Mouse (Mus musculus) hindbrain, embryonic 15.5 days (tissue): Measurements from ENCODE around the gene Fastkd2. TPM values are rescaled to one million over a fixed set of nuclear protein-coding genes. Genes with fewer than 3 reads are reported as not detected.

ENCODE experiments used
- ATAC-seq: fragments of 200-750 bp; cut with Nextera tagmentation; 2 replicates; pipeline ENCODE4 v1.8.0; 2017; ENCODE audit warnings: low read depth, moderate number of reproducible peaks, moderate TSS enrichment; ENCODE audit not compliant: low FRiP score
- H3K27ac ChIP-seq: fragments of 300-500 bp; sonication (generic); replicated peaks from 2 replicates; pipeline ENCODE4 v1.5.1; 2015; ENCODE audit warnings: mild to moderate bottlenecking, inconsistent platforms
- H3K27me3 ChIP-seq: fragments of 300-500 bp; sonication (generic); 2 replicates; pipeline ENCODE4 v1.6.1; 2015; ENCODE audit warnings: control low read depth, inconsistent platforms
- H3K36me3 ChIP-seq: fragments of 300-500 bp; sonication (generic); 2 replicates; pipeline ENCODE4 v1.6.1; 2015; ENCODE audit warnings: control low read depth, inconsistent platforms
- H3K4me1 ChIP-seq: fragments of 300-500 bp; sonication (generic); replicated peaks from 2 replicates; pipeline ENCODE4 v1.6.1; 2015; ENCODE audit warnings: control low read depth, inconsistent platforms
- H3K4me2 ChIP-seq: fragments of 300-500 bp; sonication (generic); 2 replicates; pipeline ENCODE4 v1.6.1; 2015; ENCODE audit warnings: moderate library complexity, mild to moderate bottlenecking, inconsistent platforms
- H3K4me3 ChIP-seq: fragments of 300-500 bp; sonication (generic); 2 replicates; pipeline ENCODE4 v1.5.1; 2015; ENCODE audit warnings: mild to moderate bottlenecking, inconsistent platforms
- H3K9ac ChIP-seq: fragments of 300-500 bp; sonication (generic); 2 replicates; pipeline ENCODE4 v1.6.1; 2015; ENCODE audit warnings: inconsistent platforms
- H3K9me3 ChIP-seq: fragments of 300-500 bp; sonication (generic); 2 replicates; pipeline ENCODE4 v1.6.1; 2016; ENCODE audit warnings: control low read depth, inconsistent platforms
- WGBS: fragments of 180-500 bp; shearing (Covaris S2); methylation state at CpG from one replicate; pipeline ENCODE4 v1.1.7; 2015; 5-methylcytosine and 5-hydroxymethylcytosine counted together
- polyA plus RNA-seq: library from polyadenylated mRNA; unstranded; fragments of >200 nt; fragmentation: Nextera tagmentation; extraction: Ambion mirVana; gene quantifications from 2 replicates; pipeline ENCODE4 v1.2.1, GENCODE M21; 2015

Gene Fastkd2
- polyA plus RNA-seq, 1 experiment from 2014 or later, result 35.2 TPM

DNA sequence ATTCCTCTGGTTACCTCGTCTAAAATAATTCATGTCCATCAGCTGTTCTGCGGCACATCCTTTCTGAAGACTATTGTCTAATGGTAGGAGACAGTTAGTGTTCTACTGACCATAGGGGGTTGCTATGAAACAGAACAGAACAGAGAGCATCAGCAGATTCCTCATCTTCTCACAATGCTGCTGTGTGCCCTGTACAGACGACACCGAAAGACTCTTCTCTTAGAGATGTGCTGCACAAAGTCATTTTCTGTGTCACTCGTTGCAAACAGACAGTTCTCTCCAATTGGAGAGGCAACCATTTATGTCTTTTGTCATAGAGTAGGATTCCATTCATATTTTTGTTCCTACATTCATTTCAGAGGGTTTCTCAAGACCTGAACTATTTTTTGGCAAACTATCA lies 38.8 kb downstream of the Fastkd2 start, which contains the start of gene 4933402D24Rik:
Gene 4933402D24Rik, minus strand, starts transcription at position 101 of the 400 bp plus-strand sequence.
- 57% methylated on average over 5 of the region's 5 CpGs for WGBS
- H3K9me3 ChIP-seq, result no peaks in the 10 kb centered on the region
- no peak within 1 kb of the TSS for H3K9ac ChIP-seq
- no peak within 1 kb of the TSS for H3K4me2 ChIP-seq
- H3K27ac ChIP-seq, result no peak within 1 kb of the TSS; the same call in 1 of the 2 replicates
- H3K27me3 ChIP-seq, result no peaks in the 10 kb centered on the region
- no peak within 1 kb of the TSS for H3K4me3 ChIP-seq
- H3K36me3 ChIP-seq, result no peaks in the 10 kb centered on the region
- peaks cover 35% of the 10 kb centered on the region for H3K4me1 ChIP-seq
- no peak for ATAC-seq

DNA sequence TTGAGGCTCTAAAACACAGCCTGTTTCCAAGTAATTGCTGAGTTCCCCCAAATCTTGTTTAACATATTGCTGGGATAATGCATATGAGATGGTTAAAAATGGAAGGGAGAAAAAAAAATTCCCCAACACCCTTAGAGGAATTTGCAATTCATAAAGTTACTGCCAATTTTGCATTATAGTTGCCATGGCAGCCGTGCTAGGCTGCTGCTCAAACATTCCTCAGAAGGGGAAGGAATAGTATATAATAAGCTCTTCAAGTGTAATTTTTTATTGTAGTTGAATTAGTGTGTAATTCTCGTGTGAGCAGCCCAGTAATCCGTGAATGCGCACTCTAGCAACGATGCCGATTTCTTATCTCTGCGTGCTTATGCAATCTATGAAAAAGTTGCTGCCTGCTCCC lies 39.9 kb downstream of the Fastkd2 start:
- Histone ChIP-seq H3K36me3 (no peaks in the 10 kb centered on the region), H3K9me3 (no peaks in the 10 kb centered on the region), H3K27me3 (no peaks in the 10 kb centered on the region), H3K4me3 (no peak overlapping the region), H3K4me1 (peaks cover 27% of the 10 kb centered on the region), H3K4me2 (0 out of 2 replicates have a peak overlapping the region, but pooled peaks have one; percentile 9), H3K9ac (no peak overlapping the region), H3K27ac (peak overlapping the region; percentile 59; the same call in 1 of the 2 replicates)
- ATAC-seq, result peak; percentile 75; the same call in 1 of the 2 replicates
- whole genome bisulfite sequencing, result 41% methylated on average over 7 of the region's 7 CpGs

DNA sequence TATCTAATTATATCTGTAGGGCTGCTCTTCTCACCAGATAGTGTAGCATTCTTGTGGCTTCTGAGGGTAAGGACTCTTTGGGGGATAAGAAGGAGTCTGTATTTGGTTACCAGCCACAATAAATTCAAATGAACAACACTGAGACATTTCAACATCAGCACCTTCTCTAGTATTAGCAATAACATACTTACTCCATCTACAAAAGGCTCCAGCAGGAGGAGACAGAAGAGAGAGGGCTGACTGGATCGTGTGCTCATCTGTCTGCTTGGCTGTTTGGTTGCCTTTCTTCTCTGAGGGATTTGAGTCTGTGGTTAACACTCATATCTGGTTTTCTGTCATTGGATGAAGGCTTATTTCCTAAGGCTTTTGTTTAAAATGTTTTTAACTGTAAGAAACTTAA lies 46.0 kb downstream of the Fastkd2 start:
- no peak for ATAC-seq
- H3K4me1 ChIP-seq, result no peaks in the 10 kb centered on the region; the same call in 1 of the 2 replicates
- H3K27ac ChIP-seq, result no peak overlapping the region
- H3K9me3 ChIP-seq, result no peaks in the 10 kb centered on the region
- H3K27me3 ChIP-seq, result no peaks in the 10 kb centered on the region
- H3K36me3 ChIP-seq, result no peaks in the 10 kb centered on the region
- H3K4me3 ChIP-seq, result no peak overlapping the region
- H3K4me2 ChIP-seq, result no peak overlapping the region
- H3K9ac ChIP-seq, result no peak overlapping the region
- 63% methylated on average over 1 of the region's 1 CpGs for WGBS

DNA sequence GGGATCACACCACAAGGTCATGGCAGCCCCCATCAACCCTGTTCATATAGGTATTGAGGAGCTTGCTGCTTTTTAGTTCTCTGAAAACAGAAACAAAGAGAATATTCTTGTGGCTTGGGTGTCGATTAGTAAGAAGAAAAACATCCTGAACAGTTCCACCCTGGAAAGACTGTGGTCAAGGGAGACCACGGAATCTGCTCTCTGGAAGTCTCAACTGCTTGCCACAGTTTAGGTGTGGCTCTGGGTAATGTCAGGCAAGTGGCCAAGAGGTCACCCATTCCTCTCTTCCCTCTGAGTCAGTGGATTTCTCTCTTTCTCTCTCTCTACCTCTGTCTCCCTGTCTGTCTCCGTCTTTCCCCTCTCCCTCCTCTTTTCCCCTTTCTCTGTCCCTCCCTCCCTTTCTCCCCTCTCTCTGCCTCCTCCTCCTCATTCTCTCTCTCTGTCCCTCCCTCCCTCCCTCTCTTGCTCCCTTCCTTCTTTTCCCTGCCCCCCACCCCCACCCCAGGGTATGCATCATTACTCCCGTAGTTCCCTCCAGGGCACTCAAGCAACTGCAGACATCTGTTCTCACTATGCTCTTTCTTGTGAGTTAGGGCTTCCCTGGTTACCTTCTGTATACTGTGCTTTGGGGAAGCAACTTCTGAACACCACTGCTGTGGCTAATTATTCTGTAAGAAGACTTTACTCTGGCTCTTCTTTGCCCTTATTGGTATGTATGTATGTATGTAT lies 46.7 kb downstream of the Fastkd2 start:
- no peak overlapping the region for H3K9ac ChIP-seq
- H3K4me3 ChIP-seq, result no peak overlapping the region
- H3K27me3 ChIP-seq, result no peaks in the 10 kb centered on the region
- no peak overlapping the region for H3K27ac ChIP-seq
- no peaks in the 10 kb centered on the region for H3K36me3 ChIP-seq
- 69% methylated on average over 4 of the region's 4 CpGs for WGBS
- no peak overlapping the region for H3K4me2 ChIP-seq
- no peaks in the 10 kb centered on the region for H3K9me3 ChIP-seq
- no peaks in the 10 kb centered on the region for H3K4me1 ChIP-seq
- no peak for ATAC-seq

DNA sequence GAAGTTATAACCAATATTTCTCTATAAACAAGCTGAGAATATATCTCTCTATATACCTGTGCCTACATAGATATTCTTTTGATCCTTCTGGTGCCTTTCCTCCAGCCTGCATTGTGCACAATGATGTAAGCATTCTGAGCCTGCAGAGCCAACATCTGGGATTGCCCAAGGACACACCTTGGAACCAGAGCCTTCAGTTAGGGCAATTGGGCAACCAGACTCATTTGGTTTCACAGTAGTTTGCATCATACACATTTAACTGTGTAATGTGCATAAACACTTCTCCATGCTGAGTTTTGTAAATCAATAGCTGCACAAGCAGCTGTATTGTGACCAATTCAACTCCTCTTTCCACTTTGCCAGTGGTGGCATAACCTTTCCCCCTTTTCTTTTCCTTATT lies 63.9 kb downstream of the Fastkd2 start:
- ATAC-seq, result no peak
- no peak overlapping the region for H3K4me2 ChIP-seq

More for the DNA sequence above, 63.9 kb downstream of the Fastkd2 start:
- H3K4me1 ChIP-seq, result no peaks in the 10 kb centered on the region
- no peaks in the 10 kb centered on the region for H3K27me3 ChIP-seq
- no peak overlapping the region for H3K9ac ChIP-seq
- no peaks in the 10 kb centered on the region for H3K9me3 ChIP-seq
- no peak overlapping the region for H3K4me3 ChIP-seq
- H3K36me3 ChIP-seq, result no peaks in the 10 kb centered on the region
- H3K27ac ChIP-seq, result no peak overlapping the region

Other genes starting within 250 kb of the Fastkd2 start
- not detected in 2 replicates for gene Gm39653, start 114.6 kb upstream of the Fastkd2 start, polyA plus RNA-seq
- 0.10 and 0.29 TPM in 2 replicates for gene Dytn, start 43.7 kb upstream of the Fastkd2 start, polyA plus RNA-seq
- 0.67 and 0.72 TPM in 2 replicates for gene Mdh1b, start 296 bp upstream of the Fastkd2 start, polyA plus RNA-seq
- 0.32 and 0.35 TPM in 2 replicates for gene 4933402D24Rik, start 38.7 kb downstream of the Fastkd2 start, polyA plus RNA-seq